Mouse (Mus musculus): ENCODE results near the gene Pld5.

- no peak for TF ChIP-seq CTCF (IDR thresholded peaks at IDR 0.05; ENCODE audit: borderline replicate concordance, extremely low read depth, insufficient read depth, insufficient read length)
- TF ChIP-seq POLR2A (IDR thresholded peaks at IDR 0.05; ENCODE audit: borderline replicate concordance, extremely low read depth, insufficient read depth, insufficient read length, poor library complexity, severe bottlenecking) = no peak
Measured at GRCm38 (mm10) chr1:176212922-176213644, 62.0 kb downstream of the Pld5 start.

Measured in brain, embryonic 14.5 days (tissue).